Mouse (Mus musculus) kidney, postnatal 25 days (tissue): ENCODE results near the gene Myh11.

Experiments
- DNase-seq, 2 experiments: peaks; one replicate each; pipeline ENCODE4 v3.0.0; 2021; ENCODE audit warnings: mixed read lengths in 2 of 2

Gene Myh11

GRCm38 (mm10) chr16:14265203-14265920 lies 25.8 kb downstream of the Myh11 start:
- no peak for DNase-seq

DNA sequence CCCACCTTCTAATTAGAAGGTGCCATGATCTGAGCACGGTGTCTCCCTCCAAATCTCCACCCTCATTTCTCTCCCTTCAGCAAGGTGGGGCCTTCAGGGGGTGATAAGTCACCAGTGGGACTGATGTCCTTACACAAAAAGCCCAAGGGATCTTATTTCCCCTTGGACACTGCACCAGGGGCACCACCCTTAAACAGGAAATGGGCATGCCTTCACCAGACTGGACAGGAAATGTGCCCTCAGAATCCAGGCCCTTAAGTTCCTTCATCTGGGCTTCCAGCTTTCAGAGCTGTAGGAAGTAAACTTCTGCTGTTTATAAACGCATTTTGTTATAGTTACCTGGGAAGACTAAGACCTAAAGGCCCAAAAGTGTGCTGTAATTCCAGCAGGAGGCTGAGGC lies 26.7 kb downstream of the Myh11 start:
- no peak for DNase-seq

DNA sequence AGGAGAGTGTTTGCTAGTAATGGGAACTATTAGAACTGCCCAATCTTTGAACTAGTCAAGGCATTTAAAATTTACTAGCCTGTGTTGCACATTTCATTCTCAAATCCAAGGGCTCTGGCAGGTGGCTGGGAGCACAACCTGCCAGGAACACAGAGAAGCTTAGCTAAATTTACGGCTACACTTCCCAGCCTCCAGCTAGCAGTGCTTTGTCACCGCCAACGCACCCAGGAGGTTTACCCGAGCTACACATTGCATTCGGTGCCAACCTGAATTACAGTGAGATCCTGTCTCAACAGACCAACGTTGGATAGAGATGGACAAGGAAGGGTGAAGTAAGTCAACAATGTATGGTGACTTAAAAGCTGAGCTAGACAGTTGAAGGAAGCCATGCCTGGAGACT lies 27.9 kb downstream of the Myh11 start:
- no peak for DNase-seq

- DNase-seq = no peak
These were observed 28.8 kb downstream of the Myh11 start for GRCm38 (mm10) chr16:14262410-14262809.

- peak; percentile 14 to 71 for DNase-seq
These were observed 32.3 kb downstream of the Myh11 start for GRCm38 (mm10) chr16:14258856-14259255.

DNA sequence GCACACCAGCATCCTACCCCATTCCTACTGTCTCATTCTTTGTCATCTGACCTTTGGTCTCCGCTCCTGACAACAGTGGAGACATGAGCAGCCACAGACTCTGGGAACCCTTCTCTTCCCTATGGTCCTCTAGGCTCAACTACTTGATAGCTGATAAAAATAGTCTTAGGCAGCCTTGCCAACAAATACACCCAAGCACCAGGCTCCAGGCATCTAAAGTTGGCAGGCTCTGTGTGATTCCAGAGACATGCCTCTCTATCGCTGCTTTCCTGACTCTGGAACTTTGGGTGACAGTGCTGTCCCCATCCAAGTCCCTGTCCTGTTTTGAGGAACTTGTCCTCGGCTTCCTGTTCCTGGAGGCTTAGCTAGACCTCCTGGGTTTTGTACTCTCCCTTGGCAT lies 37.6 kb downstream of the Myh11 start:
- no peak for DNase-seq

DNA sequence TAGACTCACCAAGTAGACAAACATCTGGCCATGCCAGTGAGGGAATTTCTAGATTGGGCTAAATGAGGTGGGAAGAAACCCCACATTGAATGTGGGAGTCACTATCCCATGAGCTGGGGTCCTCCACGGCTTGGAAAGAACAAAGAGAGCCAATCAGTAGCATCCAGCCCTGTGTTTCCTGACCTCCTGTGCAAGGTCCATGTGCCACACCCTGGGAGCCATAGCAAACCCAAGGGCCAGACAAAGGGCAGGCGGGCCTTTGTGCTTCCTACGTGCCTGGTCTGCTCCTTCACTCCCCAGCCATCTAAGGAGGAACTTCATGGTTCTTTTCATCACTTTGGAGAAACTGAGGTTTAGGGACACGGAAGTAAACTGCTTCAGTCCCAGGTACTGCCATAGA lies 38.3 kb downstream of the Myh11 start:
- no peak for DNase-seq

DNA sequence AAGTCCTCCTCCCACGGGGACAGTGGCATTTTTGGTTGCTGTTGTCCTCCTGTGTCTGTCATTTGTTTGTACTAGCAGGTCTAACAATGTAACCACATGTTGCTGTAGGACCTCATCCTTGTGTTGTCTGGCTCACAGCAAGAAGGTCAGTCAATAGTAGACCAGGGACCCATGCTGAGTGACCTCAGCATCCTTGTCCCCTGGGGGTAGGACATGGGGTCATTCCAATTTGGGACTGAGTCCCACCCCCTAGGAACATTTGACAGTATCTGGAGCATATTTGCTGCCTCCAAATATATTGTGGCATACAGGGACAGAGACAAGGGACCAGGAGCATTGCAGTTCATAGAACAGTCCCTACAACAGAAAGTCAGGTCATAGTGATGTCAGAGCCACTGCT lies 41.3 kb downstream of the Myh11 start:
- no peak for DNase-seq

GRCm38 (mm10) chr16:14242553-14242952 lies 48.6 kb downstream of the Myh11 start:
- no peak for DNase-seq

GRCm38 (mm10) chr16:14242059-14242458 lies 49.1 kb downstream of the Myh11 start:
- peak in 1 of 2 experiments; percentile 16 for DNase-seq

- DNase-seq = peak; percentile 70 to 84
These were observed 54.0 kb downstream of the Myh11 start for GRCm38 (mm10) chr16:14237100-14237723.

DNA sequence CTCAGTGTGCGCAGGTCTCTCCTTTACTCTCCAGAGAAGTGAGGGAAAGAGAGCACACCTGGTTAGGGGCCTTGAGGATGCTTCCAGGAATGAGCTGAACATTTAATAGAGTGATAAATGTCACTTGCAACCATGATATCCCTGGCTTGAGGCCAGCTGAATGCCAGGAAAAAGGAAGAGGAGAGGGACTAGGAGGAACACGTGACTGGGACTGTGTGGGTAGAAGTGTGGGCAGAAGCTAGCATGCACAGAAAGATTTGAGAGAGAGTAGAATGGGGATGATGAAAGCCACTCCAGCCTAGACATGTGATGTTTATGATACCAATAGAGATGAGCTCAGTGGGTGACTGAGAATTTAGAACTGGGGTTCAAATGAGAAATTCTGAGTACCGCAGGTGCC lies 76.0 kb downstream of the Myh11 start:
- no peak for DNase-seq

GRCm38 (mm10) chr16:14198798-14199197 lies 92.4 kb downstream of the Myh11 start:
- no peak for DNase-seq

DNA sequence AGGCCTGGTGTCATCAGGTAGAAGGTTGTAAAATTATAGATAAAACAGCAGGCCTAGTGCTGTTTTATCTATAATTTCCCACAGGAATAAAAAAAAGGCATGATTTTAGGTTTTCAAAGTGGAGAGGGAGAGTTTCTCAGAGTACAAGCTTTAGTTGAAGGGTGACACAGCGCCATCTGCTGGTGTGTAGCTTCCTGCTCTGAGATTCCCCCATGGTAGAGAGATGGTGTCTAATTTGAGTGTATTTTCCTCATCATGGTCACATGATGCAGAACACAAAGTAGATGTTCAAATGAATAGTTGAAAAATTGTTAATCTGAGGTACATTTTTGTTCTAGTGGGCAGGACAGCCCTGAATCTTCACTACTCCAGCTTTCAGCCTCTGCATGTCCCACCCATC lies 95.7 kb downstream of the Myh11 start:
- DNase-seq = peak; percentile 72 to 88

DNA sequence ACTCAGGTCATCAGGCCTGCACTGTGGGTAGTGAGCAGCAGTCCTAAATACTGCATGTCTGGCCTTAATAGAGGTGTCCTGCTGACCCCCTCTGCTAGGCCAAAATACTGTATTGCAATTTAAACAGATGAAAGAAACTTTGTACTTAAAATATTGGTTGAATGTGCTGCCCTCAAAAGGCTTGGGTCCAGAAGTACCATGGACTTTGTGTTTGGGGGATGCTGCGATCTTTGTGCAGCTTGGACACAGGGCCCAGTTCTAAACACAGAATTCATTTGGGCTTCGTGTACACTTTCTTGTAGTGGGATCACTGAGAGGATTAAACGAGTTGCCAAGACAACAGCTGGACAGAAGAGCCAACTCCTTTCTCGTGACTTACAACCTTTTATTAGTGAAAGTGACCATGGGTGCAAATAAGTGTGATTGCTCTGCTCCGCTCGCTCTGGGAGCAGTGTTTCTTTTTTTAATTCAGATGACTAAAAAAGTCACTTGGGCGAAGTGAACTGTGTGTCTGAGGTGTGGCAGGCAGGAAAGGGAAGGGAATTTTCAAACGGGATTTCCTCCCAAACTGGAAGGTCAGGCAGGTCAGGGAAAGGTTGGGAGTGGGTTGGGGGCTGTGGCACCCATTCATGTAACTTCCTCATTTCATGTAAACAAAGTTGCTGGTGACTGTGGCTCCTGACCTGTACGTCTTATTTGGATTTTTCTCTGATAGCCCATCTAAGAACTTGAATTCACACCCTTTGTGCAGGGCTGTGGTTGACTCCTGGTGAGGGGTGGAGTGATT lies 96.8 kb downstream of the Myh11 start:
- DNase-seq = peak in 1 of 2 experiments; percentile 8

- DNase-seq = no peak
These were observed 105.7 kb downstream of the Myh11 start for GRCm38 (mm10) chr16:14185516-14185915.

- no peak for DNase-seq
These were observed 107.3 kb downstream of the Myh11 start for GRCm38 (mm10) chr16:14183856-14184255.

DNA sequence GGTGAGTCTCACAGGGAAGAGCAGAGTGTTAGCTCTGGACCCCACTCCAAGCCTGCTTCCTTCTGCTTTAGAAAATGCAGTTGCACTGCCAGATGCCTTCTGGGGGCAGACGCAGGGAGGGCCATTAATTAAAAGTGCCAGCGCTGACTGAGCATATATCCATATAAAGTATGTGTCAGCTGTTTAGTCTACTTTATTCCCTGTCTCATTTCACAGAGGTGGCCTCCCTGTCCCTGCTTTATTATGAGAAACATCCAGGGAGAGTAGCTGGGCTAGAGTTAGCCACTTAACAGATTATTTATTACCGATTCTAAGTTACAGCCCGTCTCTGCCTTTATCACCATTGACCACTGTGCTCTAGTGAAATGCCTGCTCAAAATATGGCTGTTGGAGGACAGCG lies 108.8 kb downstream of the Myh11 start:
- no peak for DNase-seq

- DNase-seq = no peak
These were observed 110.9 kb downstream of the Myh11 start for GRCm38 (mm10) chr16:14180163-14180733.

GRCm38 (mm10) chr16:14178041-14178440 lies 113.1 kb downstream of the Myh11 start:
- DNase-seq = no peak

- no peak for DNase-seq
These were observed 121.5 kb downstream of the Myh11 start for GRCm38 (mm10) chr16:14169706-14170105.

- DNase-seq = no peak
These were observed 124.7 kb downstream of the Myh11 start for GRCm38 (mm10) chr16:14166490-14166889.

DNA sequence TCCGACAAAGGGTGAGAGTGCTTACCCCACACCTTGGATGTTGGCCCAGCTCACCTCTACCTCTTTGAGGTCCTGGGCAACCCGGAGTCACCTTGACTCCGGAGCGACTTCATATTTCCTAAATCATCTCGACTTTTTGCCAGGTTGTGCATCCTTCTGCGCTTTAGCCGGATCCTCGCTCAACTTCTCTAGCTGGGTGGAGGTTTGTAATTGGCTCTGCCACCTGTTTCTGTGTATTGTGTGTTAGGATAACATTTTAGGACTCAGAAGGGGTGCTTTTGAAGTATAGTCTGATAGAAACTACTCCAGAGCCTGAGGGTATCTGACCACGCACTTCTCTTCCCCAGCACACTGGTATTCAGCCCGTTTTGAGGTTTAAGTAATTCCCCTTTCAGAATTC lies 127.4 kb downstream of the Myh11 start:
- DNase-seq = no peak
